Mouse (Mus musculus) forebrain, embryonic 15.5 days (tissue): ENCODE data around the gene Mbnl2. TPM values are rescaled to one million over a fixed set of nuclear protein-coding genes. Genes with fewer than 3 reads are reported as not detected.

Source experiments
- ATAC-seq: fragments of 200-750 bp; cut with Nextera tagmentation; replicated peaks from 2 replicates; pipeline ENCODE4 v1.8.0; 2017; ENCODE audit warnings: mild to moderate bottlenecking, moderate TSS enrichment, moderate library complexity
- H3K27ac ChIP-seq: fragments of 300-500 bp; sonication (generic); replicated peaks from 2 replicates; pipeline ENCODE4 v1.5.1; 2015; ENCODE audit warnings: mild to moderate bottlenecking, inconsistent platforms
- H3K27me3 ChIP-seq: fragments of 300-500 bp; sonication (generic); 2 replicates; pipeline ENCODE4 v1.6.1; 2015; ENCODE audit warnings: inconsistent platforms
- H3K36me3 ChIP-seq: fragments of 300-500 bp; sonication (generic); 2 replicates; pipeline ENCODE4 v1.6.1; 2015; ENCODE audit warnings: mild to moderate bottlenecking, inconsistent platforms
- H3K4me1 ChIP-seq: fragments of 300-500 bp; sonication (generic); 2 replicates; pipeline ENCODE4 v1.6.1; 2015; ENCODE audit warnings: inconsistent platforms
- H3K4me2 ChIP-seq: fragments of 300-500 bp; sonication (generic); replicated peaks from 2 replicates; pipeline ENCODE4 v1.6.1; 2015; ENCODE audit warnings: mild to moderate bottlenecking, inconsistent platforms
- H3K4me3 ChIP-seq: fragments of 300-500 bp; sonication (generic); 2 replicates; pipeline ENCODE4 v1.5.1; 2015; ENCODE audit warnings: mild to moderate bottlenecking, inconsistent platforms
- H3K9ac ChIP-seq: fragments of 300-500 bp; sonication (generic); replicated peaks from 2 replicates; pipeline ENCODE4 v1.6.1; 2015; ENCODE audit warnings: mild to moderate bottlenecking, inconsistent platforms
- H3K9me3 ChIP-seq: fragments of 300-500 bp; sonication (generic); 2 replicates; pipeline ENCODE4 v1.6.1; 2016; ENCODE audit warnings: inconsistent platforms
- WGBS: fragments of 180-500 bp; shearing (Covaris S2); methylation state at CpG from one replicate; pipeline ENCODE4 v1.1.7; 2015; ENCODE audit warnings: mixed read lengths; 5-methylcytosine and 5-hydroxymethylcytosine counted together
- polyA plus RNA-seq: library from polyadenylated mRNA; unstranded; fragments of >200 nt; fragmentation: Nextera tagmentation; extraction: Ambion mirVana; gene quantifications from 2 replicates; pipeline ENCODE4 v1.2.1, GENCODE M21; 2015

Mbnl2 gene
- polyA plus RNA-seq, 1 experiment from 2014 or later: 22.2 TPM

DNA sequence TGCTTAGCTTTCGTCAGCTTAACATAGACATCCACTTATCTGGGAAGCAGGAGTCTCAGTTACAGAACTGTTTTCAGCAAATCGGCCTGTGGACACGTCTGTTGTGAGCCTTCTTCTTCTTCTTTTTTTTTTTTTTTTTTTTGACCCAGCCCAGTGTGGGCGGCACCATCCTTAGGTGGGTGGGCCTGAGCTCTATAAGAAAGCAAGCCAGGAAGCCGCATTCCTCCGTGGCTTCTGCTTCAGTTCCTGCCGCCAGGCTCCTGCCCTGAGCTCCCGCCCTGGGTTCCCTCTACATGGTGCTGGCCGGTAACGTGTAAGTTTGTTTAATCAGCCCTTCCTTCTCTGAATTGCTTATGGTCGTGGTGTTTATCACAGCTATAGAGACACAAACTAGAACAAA lies 30.8 kb downstream of the Mbnl2 start:
- no peaks in the 10 kb centered on the region for H3K36me3 ChIP-seq
- no peak overlapping the region for H3K9ac ChIP-seq
- H3K9me3 ChIP-seq: no peaks in the 10 kb centered on the region
- no peak overlapping the region for H3K4me3 ChIP-seq
- no peaks in the 10 kb centered on the region for H3K27me3 ChIP-seq
- ATAC-seq: no peak
- no peak overlapping the region for H3K4me2 ChIP-seq
- WGBS: 80% methylated on average over 11 of the region's 11 CpGs
- peaks cover 24% of the 10 kb centered on the region for H3K4me1 ChIP-seq
- no peak overlapping the region for H3K27ac ChIP-seq

DNA sequence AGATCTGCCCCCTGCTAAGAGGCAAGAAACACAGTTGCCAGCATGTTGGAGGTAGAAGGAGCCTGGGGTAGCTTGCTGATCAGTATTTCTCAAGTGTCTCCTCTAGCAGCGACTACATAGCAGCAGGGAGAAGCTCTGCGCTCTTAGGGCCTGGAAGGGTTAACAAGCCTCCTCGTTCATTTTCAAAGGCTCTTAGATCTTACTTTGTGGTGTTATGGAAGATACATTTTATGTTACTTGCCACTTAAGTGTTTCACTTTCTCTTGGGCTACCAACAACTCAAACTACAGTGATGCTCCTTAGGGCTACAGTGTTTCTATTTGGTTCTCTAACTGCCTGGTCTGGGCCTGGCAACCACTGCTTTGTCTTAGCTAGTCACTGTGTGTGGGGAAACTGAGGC lies 31.9 kb downstream of the Mbnl2 start:
- H3K36me3 ChIP-seq: no peaks in the 10 kb centered on the region
- no peaks in the 10 kb centered on the region for H3K27me3 ChIP-seq
- WGBS: 71% methylated on average over 3 of the region's 3 CpGs
- peaks cover 26% of the 10 kb centered on the region for H3K4me1 ChIP-seq
- no peak overlapping the region for H3K4me2 ChIP-seq
- no peaks in the 10 kb centered on the region for H3K9me3 ChIP-seq
- no peak overlapping the region for H3K4me3 ChIP-seq
- no peak overlapping the region for H3K27ac ChIP-seq
- no peak overlapping the region for H3K9ac ChIP-seq
- no peak for ATAC-seq

DNA sequence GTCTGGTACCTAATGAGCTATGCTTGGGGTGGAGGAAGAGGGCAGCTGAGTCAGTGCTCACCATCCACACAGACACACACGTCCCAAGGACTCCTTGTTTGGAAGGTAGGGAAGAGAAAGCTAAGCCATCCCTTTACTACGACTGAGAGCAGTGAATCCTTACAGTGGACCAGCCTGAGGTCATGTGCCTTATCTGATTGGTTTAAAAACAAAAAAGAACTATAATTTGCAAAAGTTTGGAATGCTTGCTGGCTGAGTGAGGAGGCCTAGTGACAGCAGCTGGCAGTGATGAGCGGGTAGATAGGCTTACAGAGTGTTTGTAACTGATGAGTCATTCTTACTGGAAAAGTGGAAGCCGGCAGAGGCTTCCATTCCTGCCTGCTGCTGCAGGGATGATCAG lies 32.5 kb downstream of the Mbnl2 start:
- Histone ChIP-seq H3K9ac (no peak overlapping the region), H3K4me2 (no peak overlapping the region), H3K27me3 (no peaks in the 10 kb centered on the region), H3K4me1 (peaks cover 23% of the 10 kb centered on the region), H3K27ac (no peak overlapping the region), H3K4me3 (no peak overlapping the region), H3K36me3 (no peaks in the 10 kb centered on the region), H3K9me3 (no peaks in the 10 kb centered on the region)
- ATAC-seq: no peak
- 67% methylated on average over 4 of the region's 4 CpGs for WGBS

DNA sequence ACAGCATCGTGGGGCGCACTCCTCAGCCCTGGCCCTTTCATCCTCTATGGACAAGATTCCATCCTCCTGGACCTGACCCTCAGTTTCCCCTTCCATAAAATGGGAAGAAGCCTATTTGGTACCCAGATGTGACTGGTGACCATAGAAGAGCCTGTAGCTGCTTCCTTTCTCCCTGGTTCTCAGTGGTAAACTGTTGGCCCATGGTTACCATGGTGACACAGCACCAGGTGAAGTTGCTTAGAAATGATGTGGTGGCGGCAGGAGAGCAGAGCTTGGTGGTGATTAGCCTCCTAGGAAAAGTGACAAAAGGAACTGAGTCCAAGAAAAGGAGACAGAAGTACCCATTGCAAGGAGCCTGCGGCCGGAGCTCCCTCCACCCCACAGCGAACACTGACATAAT lies 34.2 kb downstream of the Mbnl2 start:
- WGBS: 83% methylated on average over 6 of the region's 6 CpGs
- H3K4me1 ChIP-seq: peaks cover 18% of the 10 kb centered on the region
- no peaks in the 10 kb centered on the region for H3K36me3 ChIP-seq
- H3K9ac ChIP-seq: no peak overlapping the region
- ATAC-seq: no peak
- no peak overlapping the region for H3K27ac ChIP-seq
- H3K4me2 ChIP-seq: no peak overlapping the region
- H3K4me3 ChIP-seq: no peak overlapping the region
- no peaks in the 10 kb centered on the region for H3K9me3 ChIP-seq
- no peaks in the 10 kb centered on the region for H3K27me3 ChIP-seq

DNA sequence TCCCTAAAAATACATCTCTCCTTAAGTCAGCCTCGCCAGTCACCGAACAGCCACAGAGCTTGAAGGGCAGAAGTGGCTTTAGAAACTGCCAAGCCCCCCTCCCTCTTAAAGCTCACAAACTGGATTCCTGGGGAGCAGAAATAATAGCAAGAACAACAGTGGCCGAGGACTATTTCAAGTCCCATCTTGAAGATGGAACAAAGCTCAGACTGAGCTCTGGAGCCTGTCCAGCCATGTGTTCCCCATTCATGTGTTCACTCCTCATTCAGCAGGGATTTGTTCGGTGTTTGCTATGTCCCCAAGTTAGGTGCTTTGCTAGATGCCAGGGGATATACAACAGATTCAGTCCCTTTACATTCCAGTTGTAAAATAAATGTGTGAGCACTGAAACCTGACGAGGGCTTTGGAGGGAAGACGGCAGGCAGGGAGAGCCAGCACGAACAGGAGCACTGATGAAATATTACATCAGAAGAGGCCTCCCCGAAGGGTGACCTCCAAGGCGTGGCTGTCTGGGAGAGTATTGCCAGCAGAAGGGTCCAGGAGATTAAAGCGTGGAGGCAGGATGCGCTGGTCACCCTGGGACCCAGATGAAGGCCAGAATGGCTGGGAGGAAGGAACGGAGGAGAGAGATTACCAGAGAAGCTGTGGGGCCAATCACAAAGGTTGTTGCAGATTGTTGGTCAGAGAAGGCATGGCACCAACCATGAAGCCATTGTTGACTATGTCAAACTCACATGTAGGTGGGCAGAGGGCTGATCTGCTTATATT lies 36.0 kb downstream of the Mbnl2 start:
- Histone ChIP-seq H3K36me3 (no peaks in the 10 kb centered on the region), H3K27ac (no peak overlapping the region), H3K4me2 (no peak overlapping the region), H3K4me1 (peaks cover 18% of the 10 kb centered on the region), H3K27me3 (no peaks in the 10 kb centered on the region), H3K9ac (no peak overlapping the region), H3K4me3 (no peak overlapping the region), H3K9me3 (no peaks in the 10 kb centered on the region)
- ATAC-seq: no peak
- 46% methylated on average over 12 of the region's 12 CpGs for WGBS

DNA sequence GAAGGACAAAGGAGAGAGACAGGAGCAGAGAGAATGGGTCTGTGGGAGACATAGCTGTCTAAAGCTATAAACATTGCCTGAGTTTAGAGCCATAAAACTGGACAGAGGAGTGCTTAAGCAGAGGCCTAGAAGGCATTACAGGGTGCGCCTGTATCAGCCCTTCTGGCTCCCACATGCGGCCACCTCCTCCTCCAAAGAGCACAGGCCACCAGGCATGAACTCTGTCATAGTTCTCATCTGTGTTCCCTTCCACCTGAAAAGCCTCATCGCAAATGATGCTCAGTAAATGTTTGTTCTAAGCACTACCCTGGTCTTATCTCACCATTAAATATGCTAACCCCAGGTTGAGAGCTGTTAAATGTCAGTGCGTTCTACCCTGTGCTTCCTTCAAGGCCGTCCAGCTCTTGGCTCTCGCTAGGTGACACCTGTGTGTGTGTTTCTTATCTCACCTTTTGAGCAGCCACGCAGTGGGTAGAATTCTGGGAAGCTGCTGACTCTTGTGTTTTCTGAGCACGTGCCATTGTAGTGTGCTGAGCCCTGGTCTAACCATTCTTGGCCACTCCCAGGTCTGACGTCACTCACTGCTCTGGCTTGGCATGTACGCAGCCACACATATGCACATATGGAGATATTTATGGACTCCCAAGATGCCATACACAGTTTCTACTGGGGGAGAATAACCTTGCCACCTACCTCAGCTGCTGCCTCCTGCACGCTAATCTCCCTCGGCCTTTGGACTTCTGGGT lies 37.4 kb downstream of the Mbnl2 start:
- no peak overlapping the region for H3K4me3 ChIP-seq
- H3K27ac ChIP-seq: no peak overlapping the region
- H3K9me3 ChIP-seq: no peaks in the 10 kb centered on the region
- ATAC-seq: no peak
- H3K36me3 ChIP-seq: no peaks in the 10 kb centered on the region
- no peak overlapping the region for H3K9ac ChIP-seq
- peaks cover 9% of the 10 kb centered on the region for H3K4me1 ChIP-seq
- H3K27me3 ChIP-seq: no peaks in the 10 kb centered on the region
- no peak overlapping the region for H3K4me2 ChIP-seq
- 94% methylated on average over 12 of the region's 12 CpGs for WGBS

DNA sequence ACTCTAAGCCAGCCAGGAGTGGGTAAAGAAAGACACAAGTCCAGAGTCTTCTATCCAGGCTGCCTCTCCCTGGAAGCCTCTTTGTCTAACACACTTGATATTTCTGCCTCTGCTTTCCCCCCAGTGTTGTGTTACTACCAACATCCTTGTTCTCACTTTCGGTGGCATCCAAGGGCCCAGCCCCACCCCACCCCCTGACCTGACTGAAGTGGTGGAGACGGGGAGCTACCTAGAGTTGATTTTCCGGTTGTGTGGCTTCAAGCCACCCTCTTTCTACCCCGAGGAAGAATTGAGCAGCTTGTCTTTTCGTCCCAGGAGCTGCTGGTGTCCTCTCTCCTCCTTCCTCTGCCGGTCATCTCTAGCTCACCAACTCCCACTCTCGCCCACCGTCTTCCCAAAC lies 38.0 kb downstream of the Mbnl2 start:
- Histone ChIP-seq H3K4me3 (no peak overlapping the region), H3K4me1 (peaks cover 8% of the 10 kb centered on the region), H3K9me3 (no peaks in the 10 kb centered on the region), H3K36me3 (no peaks in the 10 kb centered on the region), H3K27ac (no peak overlapping the region), H3K27me3 (no peaks in the 10 kb centered on the region), H3K4me2 (no peak overlapping the region), H3K9ac (no peak overlapping the region)
- ATAC-seq: no peak
- 91% methylated on average over 8 of the region's 8 CpGs for WGBS

DNA sequence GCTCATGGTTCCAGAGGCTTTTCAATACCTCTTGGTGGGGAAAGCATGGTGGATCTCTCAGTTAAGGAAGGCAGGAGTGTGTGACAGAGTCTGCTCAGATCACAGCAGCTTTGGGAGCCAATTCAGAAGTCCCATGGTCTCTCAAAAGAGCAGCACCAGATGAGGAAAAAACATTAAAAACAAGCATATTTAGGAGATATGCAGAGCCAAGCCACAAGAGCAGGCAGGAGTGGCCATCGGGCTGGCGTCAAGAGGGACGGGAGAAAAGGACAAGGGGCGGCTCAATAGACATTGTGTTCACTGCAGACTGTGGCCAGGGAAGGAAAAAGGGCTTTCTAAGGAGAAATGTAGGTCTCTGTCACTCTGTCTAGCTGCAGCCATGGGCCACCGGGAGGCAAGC lies 40.3 kb downstream of the Mbnl2 start:
- 75% methylated on average over 5 of the region's 5 CpGs for WGBS
- no peak for ATAC-seq
- no peak overlapping the region for H3K4me3 ChIP-seq

DNA sequence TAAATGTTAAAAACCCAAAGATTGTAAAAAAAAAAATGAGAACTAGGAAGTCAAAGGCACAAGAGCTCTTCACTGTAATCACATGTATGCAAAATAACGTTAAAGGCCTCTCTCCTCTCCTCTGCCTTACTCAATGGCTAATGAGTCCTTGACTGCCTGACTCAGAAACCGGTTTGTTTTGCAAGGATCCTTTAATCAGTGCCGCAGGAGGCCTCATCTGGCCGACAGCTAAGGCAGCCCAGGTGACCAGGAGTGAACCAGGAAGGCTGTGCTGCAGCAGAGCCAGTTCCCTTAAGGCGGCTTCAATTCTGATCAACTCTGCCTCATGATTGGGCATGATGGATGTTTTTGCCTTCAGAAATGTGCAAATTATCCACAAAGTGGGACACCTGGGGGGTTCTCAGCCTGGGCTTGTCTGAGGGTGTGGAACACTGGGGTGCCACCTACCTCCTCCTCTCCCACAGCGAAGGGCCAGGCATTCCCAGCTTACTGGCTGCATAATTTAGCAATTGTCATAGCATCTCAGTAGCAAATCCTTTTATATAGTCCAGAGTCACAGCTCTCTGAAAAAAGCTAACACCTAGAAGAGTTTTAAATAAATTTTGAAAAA lies 43.0 kb downstream of the Mbnl2 start:
- Histone ChIP-seq H3K27me3 (no peaks in the 10 kb centered on the region), H3K9me3 (no peaks in the 10 kb centered on the region), H3K4me3 (no peak overlapping the region), H3K36me3 (no peaks in the 10 kb centered on the region), H3K4me2 (no peak overlapping the region), H3K4me1 (0 out of 2 replicates have a peak, but pooled peaks cover 3% of the 10 kb centered on the region), H3K9ac (no peak overlapping the region), H3K27ac (no peak overlapping the region)
- ATAC-seq: no peak
- WGBS: 27% methylated on average over 6 of the region's 6 CpGs

More for the DNA sequence above, 40.3 kb downstream of the Mbnl2 start:
- H3K4me1 ChIP-seq: peaks cover 10% of the 10 kb centered on the region
- H3K9me3 ChIP-seq: no peaks in the 10 kb centered on the region
- H3K36me3 ChIP-seq: no peaks in the 10 kb centered on the region
- no peak overlapping the region for H3K4me2 ChIP-seq
- H3K27me3 ChIP-seq: no peaks in the 10 kb centered on the region
- no peak overlapping the region for H3K9ac ChIP-seq
- no peak overlapping the region for H3K27ac ChIP-seq

DNA sequence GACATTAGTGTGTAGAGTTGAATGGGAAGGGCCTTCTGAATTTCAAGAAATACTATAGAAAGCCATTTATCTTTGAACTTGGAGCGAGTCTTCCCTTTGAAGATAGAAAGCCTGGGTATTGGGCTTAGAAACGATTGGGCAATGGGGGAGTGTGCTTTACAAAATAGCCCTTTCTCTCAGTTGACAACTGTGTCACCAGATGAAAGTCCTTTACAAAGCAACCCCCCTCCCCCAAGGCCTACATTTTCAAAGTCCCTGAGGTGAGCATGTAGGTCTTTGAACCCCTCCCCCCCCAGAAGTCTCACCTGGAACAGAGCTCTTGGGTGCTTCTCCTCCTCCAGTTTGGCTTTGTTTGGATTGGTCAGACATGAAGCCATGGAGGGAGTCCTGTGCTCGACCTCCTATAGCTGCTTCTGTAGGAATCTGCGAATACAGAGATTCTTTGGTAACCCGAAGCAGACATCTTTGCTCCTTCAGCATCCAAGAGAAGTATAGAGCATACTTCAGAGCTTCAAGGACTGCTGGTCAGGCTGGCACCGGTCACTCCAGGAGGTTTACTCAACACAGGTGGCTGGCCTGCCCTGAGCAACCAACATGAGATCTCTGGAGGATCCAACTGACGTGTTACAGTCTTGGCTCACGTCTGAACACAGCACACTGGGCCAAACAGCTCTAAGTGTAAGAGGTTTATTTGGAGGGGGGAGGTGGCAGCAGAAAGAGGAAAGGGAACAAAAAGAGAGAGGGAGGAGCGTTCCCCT lies 43.7 kb downstream of the Mbnl2 start:
- Histone ChIP-seq H3K4me3 (no peak overlapping the region), H3K27ac (no peak overlapping the region), H3K36me3 (no peaks in the 10 kb centered on the region), H3K4me2 (no peak overlapping the region), H3K9me3 (no peaks in the 10 kb centered on the region), H3K27me3 (no peaks in the 10 kb centered on the region), H3K4me1 (0 out of 2 replicates have a peak, but pooled peaks cover 3% of the 10 kb centered on the region), H3K9ac (no peak overlapping the region)
- ATAC-seq: no peak
- 74% methylated on average over 9 of the region's 9 CpGs for WGBS

DNA sequence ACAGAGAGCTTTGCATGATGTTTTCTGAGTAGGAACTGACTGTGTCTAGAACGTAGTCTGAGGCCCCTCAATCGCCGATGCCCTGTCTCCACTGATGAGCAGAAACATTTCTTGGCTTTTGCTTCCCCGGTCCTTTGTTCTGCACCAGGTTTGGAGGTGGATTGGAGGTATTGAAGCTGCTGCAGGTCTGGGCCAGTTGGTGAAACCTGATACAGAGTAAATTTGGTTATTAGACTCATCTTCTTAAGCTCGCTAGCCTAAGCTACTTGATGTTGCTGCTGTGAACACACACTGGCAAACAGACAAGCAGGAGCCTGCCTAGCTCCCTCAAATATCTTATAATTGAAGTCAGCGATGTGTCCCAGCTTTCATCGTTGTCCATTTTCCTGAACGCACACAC lies 46.6 kb downstream of the Mbnl2 start:
- no peak overlapping the region for H3K4me2 ChIP-seq
- WGBS: 94% methylated on average over 8 of the region's 8 CpGs
- no peaks in the 10 kb centered on the region for H3K27me3 ChIP-seq
- H3K4me1 ChIP-seq: 0 out of 2 replicates have a peak, but pooled peaks cover 3% of the 10 kb centered on the region
- H3K27ac ChIP-seq: no peak overlapping the region
- no peaks in the 10 kb centered on the region for H3K36me3 ChIP-seq
- H3K9ac ChIP-seq: no peak overlapping the region
- ATAC-seq: no peak
- H3K9me3 ChIP-seq: no peaks in the 10 kb centered on the region
- H3K4me3 ChIP-seq: no peak overlapping the region

DNA sequence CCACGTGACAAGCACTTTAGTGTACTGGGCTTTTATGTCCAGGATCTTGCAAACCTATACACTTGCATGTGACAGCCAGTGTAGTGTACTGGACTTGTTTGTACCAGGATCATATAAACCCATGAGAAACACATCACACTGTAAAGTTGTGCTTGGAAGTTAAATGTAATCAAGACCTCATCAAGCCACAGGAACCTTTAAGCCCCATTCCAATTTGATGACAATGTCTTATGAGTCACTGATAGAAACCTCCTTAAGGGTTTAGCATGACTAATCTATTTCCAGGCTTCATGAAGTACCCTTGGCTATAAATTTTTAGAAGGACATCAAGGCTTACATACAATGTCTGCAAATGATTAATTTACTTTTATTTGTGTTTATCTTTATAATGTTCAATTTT lies 47.6 kb downstream of the Mbnl2 start:
- no peaks in the 10 kb centered on the region for H3K9me3 ChIP-seq
- no peak for ATAC-seq
- 0 out of 2 replicates have a peak, but pooled peaks cover 3% of the 10 kb centered on the region for H3K4me1 ChIP-seq
- H3K9ac ChIP-seq: no peak overlapping the region
- no peaks in the 10 kb centered on the region for H3K36me3 ChIP-seq
- H3K27me3 ChIP-seq: no peaks in the 10 kb centered on the region
- no peak overlapping the region for H3K4me2 ChIP-seq
- 88% methylated on average over 1 of the region's 1 CpGs for WGBS
- H3K27ac ChIP-seq: no peak overlapping the region
- H3K4me3 ChIP-seq: no peak overlapping the region
